Mouse (Mus musculus): ENCODE measurements around the gene Itm2c. TPM values are rescaled to one million over a fixed set of nuclear protein-coding genes. Genes with fewer than 3 reads are reported as not detected.

The Itm2c gene
- total RNA-seq, 4 experiments from 2014 or later: 674 to 963 (median 811) TPM

- no peak for DNase-seq
These were observed 5.3 kb downstream of the Itm2c start for GRCm38 (mm10) chr1:85899388-85899761.

- no peak for DNase-seq
These were observed 6.6 kb downstream of the Itm2c start for GRCm38 (mm10) chr1:85900521-85901333.

GRCm38 (mm10) chr1:85901516-85902107 lies 7.5 kb downstream of the Itm2c start:
- DNase-seq: no peak

- no peak for DNase-seq
These were observed 8.1 kb downstream of the Itm2c start for GRCm38 (mm10) chr1:85902108-85902561.

GRCm38 (mm10) chr1:85906892-85907291 lies 12.8 kb downstream of the Itm2c start:
- no peak for DNase-seq

- peak; percentile 56 for DNase-seq
These were observed 14.9 kb downstream of the Itm2c start for GRCm38 (mm10) chr1:85908754-85909590.

GRCm38 (mm10) chr1:85913078-85913755 lies 19.1 kb downstream of the Itm2c start:
- no peak for DNase-seq

GRCm38 (mm10) chr1:85915890-85916289 lies 21.8 kb downstream of the Itm2c start:
- DNase-seq: no peak

- no peak for DNase-seq
These were observed 22.9 kb downstream of the Itm2c start for GRCm38 (mm10) chr1:85916830-85917450.

GRCm38 (mm10) chr1:85919621-85920020 lies 25.5 kb downstream of the Itm2c start:
- no peak for DNase-seq

- DNase-seq: no peak
These were observed 27.6 kb downstream of the Itm2c start for GRCm38 (mm10) chr1:85921725-85922124.

- no peak for DNase-seq
These were observed 28.2 kb downstream of the Itm2c start for GRCm38 (mm10) chr1:85922127-85922864.

- no peak for DNase-seq
These were observed 28.8 kb downstream of the Itm2c start for GRCm38 (mm10) chr1:85922865-85923211.

GRCm38 (mm10) chr1:85925183-85925582 lies 31.1 kb downstream of the Itm2c start:
- no peak for DNase-seq

GRCm38 (mm10) chr1:85928057-85928687 lies 34.1 kb downstream of the Itm2c start, which contains the start of gene 4933407L21Rik:
TSS of gene 4933407L21Rik (plus strand) at chr1:85928483.
- DNase-seq: no peak

- DNase-seq: no peak
These were observed 34.6 kb downstream of the Itm2c start for GRCm38 (mm10) chr1:85928688-85929065.

- no peak for DNase-seq
These were observed 35.3 kb downstream of the Itm2c start for GRCm38 (mm10) chr1:85929406-85929805.

- DNase-seq: no peak
These were observed 37.1 kb downstream of the Itm2c start for GRCm38 (mm10) chr1:85931170-85931569.

- no peak for DNase-seq
These were observed 39.1 kb downstream of the Itm2c start for GRCm38 (mm10) chr1:85933226-85933625.

- no peak for DNase-seq
These were observed 39.8 kb downstream of the Itm2c start for GRCm38 (mm10) chr1:85933631-85934465.
